Mouse (Mus musculus): ENCODE data around the gene Tdg.
A peak's percentile ranks its signal among the peaks of the same experiment; 100 is the strongest.
"Not testable (repeated sequence)": the region's sequence is repeated elsewhere in the genome, so short reads cannot be mapped to it uniquely, and the experiment has no call there.

The Tdg gene

DNA sequence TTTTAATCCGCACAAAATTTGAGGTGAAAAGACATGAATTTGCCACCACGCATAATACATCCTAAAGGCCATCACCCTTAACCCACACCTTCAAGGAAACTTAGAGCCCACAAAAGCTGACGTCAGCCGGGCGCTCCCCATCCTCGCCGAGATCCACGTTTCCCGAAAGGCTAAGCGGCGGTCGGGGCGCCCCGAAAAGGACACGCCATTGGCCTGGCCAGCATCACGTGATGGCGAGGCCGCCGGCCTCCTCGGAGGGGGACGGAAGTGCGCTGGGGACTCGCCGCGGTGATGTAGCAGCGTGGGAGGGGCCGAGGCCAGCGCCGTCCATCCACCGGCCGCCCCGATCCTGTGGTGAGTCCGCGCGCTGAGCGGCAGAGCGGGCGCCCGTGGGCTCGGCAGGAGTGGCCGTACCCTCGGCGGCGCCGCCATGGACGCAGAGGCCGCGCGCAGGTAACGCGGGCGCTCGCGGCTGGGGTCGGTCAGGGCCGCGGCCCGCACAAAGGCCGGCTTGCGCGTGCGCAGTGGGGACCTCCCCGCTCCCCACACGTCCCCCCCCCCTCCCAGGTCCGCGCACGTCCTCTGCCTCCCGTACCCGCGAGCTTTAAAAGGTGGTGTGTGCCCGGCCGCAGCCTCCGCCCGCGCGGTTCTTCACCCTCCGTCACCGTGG lies at the start of gene Tdg:
TSS of gene Tdg (plus strand) at position 243 of the 670 bp plus-strand sequence.
- DNase-seq (ENCODE audit: low spot score): peak; percentile 78

DNA sequence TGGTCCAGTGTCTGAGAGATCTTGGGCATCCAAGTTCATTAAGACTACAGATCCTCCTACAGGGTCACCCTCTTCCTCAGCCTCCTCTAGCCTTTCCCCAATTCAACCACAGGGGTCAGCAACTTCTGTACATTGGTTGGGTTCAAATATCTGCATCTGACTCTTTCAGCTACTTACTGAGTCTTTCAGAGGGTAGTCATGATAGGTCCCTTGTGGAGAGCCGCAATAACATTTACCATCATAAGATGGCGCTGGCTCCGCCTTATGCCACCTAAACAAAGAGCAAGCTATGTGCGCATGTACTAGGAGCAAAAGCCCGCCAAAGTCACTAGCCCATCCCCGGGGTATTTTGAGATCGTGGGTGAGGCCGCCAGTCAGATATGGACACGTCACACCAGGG lies 40.0 kb upstream of the Tdg start:
- DNase-seq (ENCODE audit: low spot score): not testable (repeated sequence)

DNA sequence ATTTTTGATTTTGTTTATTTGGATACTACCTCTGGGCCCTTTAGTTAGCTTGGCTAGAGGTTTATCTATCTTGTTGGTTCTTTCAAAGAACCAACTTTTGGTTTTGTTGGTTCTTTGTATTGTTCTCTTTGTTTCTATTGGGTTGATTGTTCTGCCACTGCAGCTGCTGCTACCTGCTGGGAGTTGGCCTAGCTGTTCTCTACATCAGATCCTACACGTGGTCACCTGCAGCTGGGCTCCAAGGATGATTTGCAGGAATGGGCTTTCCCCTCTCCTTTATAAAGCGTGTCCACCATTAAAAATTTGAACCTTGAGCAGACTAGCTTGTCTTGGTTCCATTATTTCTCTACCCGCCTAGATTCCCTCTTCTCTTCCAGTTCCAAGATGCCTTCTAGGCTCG lies 35.2 kb upstream of the Tdg start:
- not testable (repeated sequence) for DNase-seq (ENCODE audit: low spot score)

DNA sequence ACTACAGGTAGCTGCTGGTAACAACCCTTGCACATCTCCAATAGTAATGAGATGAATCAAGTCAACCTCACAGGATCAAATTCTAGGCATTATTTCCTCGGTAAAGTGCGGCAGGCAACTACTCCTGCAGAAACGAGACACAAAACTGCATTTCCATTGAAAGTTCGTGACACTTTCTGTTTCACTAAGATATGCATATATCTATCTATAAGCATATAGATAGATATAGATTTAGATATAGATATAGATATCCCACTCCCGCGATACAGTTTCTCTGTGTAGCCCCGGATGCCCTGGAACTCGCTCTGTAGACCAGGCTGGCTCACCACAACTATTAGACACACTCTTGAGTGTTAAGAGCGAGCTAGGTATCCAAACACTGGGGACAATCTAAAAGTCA lies 7.4 kb upstream of the Tdg start:
- no peak for DNase-seq (ENCODE audit: low spot score)

DNA sequence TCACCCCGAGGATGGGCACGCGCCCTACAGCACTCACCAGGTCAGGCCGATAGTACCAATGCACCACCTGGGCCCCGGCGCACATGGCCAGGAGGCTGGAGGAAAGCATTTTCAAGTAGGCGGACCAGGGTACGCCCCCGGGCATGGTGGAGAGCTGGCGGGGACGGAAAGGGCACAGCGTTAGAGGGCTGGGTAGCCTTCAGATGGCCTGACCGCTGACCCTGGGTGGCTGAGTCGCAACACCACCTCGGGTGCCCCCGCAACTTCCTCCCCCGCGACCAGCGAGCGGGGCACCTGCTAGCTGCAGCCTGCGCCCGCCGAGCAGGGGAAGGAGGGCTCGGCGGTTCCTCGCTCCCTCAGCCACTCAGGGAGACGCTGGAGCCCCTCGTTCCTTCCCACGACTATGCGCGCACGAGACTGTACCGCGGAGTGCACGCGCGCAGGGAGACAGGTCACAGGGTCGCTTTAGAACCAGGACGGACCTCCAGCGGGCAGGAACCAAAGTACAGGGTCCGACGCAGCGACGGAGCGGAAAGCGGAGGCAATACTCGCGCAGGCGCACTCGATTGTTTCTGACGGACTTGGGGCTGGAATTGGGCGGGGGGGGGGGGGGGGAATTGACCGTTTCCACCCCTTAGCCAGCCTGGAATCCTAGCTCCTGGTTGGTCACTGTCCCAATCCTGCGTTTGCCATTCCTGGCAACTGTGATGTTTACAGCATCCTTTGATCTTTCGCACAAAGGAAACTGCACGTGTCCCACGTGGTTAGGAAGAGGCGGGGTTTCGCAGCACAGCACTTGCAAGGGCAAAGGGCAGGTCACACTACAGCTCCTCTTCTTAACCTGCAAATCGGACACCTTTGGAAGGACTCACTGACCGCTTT lies 6.7 kb upstream of the Tdg start, which contains the start of gene 1190007I07Rik:
TSS of gene 1190007I07Rik (minus strand) at position 558 of the 882 bp plus-strand sequence.
- DNase-seq (ENCODE audit: low spot score): peak; percentile 42

DNA sequence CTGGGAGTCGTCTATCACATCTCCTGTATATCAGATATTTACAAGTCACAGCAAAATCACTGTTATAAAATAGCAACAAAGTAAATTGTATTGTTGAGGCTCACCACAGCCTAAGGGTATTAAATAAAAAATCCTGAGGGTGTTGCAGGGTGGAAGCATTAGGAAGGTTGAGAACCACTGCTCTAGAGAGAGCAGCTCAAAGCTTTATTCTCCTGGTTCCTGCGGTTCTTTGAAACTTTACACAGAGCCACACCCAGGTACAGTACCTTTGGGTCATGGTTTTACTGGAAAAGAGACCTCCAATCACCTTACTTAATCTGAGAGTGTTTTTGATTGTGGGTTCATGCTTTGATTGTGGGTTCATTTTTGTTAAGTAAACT lies 6.1 kb upstream of the Tdg start:
- DNase-seq (ENCODE audit: low spot score): not testable (repeated sequence)

DNA sequence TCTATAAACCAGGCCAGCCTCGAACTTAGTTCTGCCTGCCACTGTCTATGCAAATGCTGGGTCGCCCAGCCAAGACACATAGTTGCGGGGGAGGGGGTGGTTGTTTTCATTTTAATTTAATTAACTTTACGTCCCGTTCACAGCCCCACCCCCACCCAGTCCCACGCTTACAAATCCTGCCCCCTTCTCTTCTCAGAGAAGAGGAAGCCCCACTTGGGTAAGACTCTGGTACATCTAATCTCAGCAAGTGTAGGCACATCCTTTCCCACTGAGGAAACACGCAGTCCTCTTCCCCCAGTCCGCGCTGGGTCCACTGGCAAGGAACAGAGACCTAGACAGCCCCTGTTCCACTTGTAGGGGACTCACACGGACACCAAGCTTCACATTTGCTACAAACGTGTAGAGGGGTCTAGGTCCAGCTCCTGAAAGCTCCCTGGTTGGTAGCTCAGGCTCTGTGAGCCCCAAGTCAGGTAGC lies 480 bp upstream of the Tdg start:
- no peak for DNase-seq (ENCODE audit: low spot score)

DNA sequence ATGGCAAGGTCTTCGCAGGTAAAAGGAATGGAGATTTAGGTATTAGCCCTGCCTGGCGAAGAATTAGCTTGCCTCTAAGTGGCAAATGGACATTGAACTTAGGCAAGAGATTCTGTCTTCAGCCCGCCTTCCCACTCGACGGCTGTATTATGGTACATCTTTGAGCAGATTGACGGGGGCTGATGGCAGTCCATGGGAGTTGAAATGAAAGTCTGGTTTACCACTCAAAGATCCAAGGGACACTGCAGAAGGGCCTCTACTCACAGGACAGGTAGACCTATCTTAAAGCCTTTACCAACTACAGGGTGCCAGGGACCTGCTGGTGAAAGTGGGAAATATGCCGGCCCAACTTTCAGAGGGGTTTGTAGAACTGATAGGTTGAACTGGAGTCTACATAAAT lies 869 bp downstream of the Tdg start:
- no peak for DNase-seq (ENCODE audit: low spot score)

DNA sequence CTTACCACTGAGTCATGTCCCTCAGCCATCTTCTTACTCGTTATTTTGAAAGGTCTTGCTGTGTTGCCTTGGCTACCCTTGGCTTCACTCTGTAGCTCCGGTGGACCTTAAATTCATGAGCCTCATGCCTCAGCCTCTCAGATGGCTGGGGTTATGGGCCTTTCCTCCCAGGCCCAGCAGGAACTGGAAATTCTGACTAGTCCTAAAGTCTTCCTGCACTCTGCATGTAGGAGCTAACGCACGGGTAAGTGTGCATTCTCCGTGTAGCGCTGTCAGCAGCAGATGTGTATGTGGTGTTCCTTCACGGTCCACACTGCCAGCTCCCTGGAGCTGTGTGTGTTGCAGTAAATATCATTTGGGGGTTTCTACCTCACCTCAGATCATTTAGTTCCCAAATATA lies 1.5 kb downstream of the Tdg start:
- DNase-seq (ENCODE audit: low spot score): no peak

DNA sequence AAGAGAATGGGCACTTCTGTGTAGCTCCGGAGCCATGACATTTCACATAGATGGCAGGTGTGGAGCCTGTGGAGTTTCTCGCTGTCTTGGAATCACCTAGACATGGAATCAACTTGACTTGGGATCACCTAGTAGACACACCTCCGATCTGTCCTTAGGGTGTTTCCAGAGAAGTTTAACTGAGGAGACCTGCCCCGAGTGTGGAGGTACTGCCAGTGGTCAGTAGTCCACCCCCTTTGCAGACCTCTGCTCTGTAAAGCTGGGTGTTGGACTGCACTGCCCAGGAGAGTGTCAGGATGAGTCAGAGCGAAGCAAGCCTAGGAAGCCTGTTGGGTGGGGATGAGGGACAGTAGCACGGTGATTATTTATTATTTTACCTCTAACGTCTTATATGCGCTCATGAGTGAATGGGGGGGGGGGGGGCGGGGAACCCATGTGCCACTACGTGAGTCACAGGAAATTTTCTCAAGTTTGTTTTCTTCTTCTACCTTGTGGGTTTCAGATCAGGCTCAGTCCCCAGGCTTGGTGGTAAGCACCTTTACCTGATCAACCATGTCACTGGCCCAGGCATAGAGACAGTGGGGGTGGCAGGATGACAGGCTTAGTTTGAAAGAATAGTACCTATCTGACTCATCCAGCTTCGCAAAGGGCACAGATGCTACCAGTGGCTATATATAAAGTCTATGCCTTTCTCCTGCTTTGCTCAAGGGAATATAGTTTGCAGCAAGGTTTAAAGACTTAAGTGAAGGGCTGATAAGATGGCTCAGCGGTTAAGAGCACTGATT lies 3.1 kb downstream of the Tdg start:
- no peak for DNase-seq (ENCODE audit: low spot score)

DNA sequence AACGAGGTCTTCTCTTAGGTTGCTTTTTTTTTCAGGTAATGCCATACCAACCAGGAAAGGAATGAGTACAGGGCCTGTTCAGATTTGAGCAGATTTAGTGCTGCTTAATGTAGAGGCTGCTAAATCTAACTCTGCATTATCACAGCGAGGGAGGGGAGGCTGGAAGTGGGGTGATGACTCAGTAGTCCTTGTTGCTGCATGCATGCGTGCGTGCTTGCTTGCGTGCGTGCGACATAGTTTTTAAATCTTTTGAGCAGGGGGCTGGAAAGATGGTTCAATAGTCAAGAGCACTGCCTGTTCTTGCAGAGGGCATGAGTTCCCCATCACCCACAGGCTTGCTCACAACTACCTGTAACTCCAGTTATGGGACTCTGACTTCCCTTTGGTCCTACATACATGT lies 4.7 kb downstream of the Tdg start:
- no peak for DNase-seq (ENCODE audit: low spot score)

DNA sequence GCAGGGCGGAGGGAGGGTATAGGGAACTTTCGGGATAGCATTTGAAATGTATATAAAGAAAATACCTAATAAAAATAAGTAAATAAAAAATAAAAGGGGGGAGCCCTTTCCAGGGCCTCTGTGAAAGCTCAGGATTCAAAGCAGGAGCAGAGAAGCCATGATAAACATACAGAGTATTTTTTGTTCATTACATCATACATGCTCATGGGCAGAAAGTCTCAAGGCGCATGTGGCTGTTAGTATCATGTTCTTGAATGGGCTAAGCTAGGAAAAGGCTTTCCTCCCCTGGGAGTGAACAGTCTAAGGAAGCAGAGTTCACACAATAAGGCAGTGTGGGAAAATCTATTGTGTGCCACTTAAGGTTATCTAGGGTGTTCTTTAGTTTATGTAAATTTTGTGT lies 6.7 kb downstream of the Tdg start:
- DNase-seq (ENCODE audit: low spot score): no peak

DNA sequence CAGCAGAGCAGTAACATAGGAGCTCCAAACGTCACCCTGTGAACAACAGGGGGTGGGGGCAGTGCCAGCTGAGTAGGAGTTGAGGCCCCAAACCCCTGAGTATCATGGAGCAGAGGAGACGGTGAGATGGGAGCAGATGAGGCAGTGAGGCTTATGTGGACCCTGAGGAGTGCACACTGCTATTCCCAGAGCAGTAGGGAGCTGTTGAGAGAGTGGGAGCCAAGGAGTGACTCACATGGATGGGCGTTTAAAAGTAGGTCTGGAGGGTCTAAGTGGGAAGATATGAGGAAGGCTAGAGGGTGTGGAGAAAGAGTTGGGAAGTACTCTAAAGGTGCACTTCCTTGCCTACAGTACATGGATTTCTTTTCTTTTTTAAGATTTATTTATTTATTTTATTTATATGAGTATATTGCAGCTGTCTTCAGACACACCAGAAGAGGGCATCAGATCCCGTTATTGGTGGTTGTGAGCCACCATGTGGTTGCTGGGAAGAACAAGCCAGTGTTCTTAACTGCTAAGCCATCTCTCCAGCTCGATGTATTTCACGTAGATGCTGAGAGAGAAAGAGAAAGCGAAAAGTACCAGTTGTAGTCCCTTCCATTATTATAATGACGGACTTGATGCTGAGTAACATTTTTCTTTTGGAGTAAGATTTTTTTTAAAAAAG lies 9.5 kb downstream of the Tdg start:
- DNase-seq (ENCODE audit: low spot score): no peak

DNA sequence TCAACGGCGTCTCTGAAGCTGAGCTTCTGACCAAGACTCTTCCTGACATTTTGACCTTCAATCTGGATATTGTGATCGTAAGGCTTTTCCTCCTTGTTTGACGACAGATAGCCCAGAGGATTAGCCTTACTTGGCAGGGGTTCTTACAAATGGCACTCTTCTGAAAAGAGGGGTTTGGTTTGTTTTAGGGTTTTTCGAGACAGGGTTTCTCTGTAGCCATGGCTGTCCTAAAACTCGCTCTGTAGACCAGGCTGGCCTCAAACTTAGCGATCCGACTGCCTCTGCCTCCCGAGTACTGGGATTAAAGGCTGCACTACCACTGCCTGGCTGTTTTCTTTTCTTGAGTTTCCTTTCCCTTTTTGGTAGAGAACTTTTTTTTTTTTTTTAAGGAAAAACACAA lies 11.9 kb downstream of the Tdg start:
- no peak for DNase-seq (ENCODE audit: low spot score)

DNA sequence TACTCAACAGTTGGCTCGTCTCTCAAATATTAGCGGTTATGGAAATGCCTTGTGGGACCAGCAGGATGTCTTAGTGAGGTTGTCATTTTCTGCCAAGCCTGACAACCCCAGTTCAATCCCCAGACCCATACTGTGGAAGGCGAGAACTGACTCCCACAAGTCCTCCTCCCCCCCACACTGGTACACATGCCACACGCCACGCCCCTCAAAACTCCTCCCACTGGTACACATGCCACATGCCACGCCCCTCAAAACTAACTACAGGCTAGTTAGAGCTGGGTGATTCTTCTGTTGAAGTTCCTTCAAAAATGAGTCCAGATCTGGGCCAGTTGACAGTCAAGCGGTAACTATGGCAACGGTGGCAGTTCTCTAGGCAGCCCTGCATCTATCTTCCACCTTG lies 16.5 kb downstream of the Tdg start:
- no peak for DNase-seq (ENCODE audit: low spot score)

DNA sequence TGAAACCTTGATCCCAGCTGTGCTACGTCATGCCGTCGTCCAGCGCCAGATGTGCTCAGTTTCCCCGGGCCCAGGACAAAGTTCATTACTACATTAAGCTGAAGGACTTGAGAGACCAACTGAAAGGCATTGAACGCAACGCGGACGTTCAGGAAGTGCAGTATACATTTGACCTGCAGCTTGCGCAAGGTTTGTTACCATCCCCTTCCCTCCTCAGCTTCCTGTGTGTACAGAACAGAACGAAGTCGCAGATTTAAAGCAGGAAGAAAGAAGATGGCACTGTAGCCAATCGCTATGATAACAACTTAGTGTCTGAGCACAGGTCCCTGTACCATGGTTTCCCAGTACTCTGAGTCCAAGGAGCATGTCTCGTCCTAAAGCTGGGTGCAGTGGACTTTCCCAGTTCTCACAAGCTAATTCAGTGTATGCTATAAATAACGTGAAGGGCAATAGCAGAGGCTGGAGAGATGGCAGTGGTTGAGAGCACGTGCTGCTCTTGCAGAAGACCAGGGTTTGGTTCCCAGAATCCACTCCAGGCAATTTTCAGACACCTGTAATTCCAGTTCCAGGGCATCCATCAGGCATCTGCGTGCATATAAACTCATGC lies 17.7 kb downstream of the Tdg start:
- DNase-seq (ENCODE audit: low spot score): no peak

DNA sequence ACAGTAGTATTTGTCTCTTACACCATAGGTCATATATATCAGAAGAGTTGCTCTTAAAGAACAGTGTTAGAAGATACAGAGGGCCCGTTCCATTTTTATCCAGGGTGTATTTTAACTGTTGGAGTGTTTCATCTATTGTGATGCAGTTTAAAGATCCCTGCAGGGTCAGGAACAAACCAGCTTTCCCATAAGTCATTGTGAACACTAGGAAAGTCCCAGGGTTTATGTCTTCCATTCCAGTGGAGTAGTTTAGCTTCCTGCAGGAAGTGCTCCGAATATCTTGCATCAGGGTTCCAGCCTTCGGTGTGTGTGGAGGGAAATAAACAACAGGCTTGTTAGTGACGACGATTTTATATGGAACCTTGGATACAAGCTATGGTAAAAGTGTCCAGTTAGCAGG lies 21.6 kb downstream of the Tdg start:
- no peak for DNase-seq (ENCODE audit: low spot score)

DNA sequence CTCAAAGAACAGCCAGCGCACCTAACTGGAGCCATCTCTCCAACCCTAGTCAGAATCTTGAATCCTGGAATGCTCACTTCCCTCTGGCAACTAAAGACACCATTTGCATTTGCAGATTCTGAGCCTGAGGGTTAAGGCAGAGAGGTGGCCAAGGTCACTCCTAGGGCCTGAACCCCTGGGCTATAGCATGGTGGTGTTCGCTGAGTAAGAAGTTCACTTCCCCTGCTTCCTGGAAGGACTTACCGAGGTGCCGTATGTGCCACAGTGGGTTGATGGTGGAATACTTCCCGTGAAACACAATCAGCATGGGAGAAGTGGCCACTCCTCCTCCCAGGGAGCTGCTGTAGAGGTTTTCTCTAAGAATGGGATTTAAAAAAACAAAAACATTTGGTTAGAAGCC lies 23.0 kb downstream of the Tdg start:
- no peak for DNase-seq (ENCODE audit: low spot score)

DNA sequence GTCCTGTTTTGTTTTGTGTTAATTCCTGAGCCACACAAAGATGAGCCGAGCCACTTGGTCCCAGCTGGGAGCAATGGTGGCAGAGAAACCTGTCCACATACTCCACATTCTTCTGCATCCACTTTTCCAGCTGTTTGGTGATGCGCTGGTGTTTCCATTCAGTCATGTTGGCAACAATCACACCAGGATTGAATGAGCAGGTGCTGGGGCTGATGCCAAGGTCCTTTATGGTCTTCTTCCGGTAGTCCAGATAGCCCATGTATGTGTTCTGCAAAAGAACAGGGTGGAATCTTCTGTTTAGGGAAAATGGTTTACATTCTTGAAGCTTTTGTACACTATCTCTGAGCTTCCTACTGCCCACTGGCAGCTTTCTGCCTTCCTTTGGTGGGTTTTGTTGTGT lies 25.0 kb downstream of the Tdg start:
- DNase-seq (ENCODE audit: low spot score): no peak

DNA sequence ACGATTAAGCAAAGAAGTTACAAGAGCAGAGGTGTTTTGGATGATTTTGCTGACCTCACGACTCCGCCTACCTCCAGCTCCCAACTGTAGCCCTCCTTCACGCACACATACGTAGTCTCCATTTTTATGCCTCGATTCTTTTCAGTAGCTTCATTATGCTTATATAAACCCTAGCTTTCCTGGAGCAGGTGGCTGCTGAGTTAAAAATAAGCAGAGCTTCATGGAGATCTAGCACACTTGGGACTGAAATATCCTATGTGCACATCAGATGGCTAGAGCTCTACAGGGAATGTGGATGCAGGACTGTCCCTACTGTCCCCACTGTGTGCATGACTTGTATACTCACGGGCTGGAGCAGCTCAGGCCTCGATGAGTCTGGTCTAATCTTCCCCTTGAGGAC lies 32.2 kb downstream of the Tdg start:
- no peak for DNase-seq (ENCODE audit: low spot score)

DNA sequence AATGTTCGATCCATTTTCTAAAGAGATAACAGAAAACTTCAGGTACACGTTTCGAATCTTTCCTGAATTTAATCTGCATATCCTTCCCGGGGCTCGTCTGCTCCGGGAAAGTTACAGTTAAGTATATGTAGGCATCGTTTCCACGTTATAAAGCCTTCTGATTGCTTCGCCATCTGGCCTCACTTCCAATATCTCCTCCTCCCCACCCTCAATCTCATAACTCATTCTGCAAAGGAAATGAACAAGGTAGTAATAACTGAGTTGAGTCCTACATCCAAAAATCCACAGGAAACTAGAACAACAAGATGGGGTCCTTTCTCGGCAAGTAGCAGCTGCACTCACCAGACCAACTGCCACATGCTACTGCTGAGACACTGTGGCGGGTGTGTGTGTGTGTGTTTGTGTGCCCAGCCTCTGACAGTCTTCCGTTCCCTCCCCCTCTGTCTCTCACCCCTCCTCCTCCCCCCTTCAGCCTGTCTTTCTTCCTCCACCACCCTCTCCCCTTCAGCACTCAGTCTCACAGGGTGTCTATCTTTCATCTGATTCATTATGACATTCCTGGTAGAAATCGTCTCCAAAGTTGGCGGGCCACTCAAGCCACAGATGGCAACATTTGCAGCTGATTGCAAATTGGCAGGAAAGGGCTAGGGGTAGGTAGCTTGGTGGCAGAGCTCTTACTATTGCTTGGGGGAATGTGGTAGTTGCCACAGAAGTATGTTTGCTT lies 32.8 kb downstream of the Tdg start:
- no peak for DNase-seq (ENCODE audit: low spot score)

Measured in urinary bladder, postnatal 10 days (tissue).